Mouse (Mus musculus) embryo, embryonic 11 days (tissue): ENCODE data around the gene Aadacl3.
A peak's percentile ranks its signal among the peaks of the same experiment; 100 is the strongest.

Experiments
- DNase-seq: peaks from one replicate; pipeline ENCODE4 v3.0.0-alpha.2; 2015

The Aadacl3 gene

DNA sequence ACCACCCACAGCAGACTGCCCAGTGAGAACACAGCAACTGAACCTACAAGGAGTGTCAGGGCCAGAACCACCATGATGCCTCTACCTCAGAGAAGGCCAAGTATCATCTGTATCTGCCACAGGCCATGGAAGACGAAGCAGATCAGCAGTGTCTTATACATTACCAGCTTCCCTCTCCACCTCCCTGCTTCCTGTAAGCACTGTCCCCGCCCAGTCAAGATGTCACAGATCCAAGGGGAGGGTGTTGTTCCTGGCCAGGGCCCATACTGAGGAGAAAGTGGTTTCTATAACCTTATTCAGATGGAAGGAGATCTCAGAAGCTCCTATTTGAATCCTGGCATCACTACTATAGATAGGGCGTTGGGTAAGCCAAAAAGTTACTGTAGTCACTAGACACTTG is at the start of gene Aadacl3:
TSS of gene Aadacl3 (minus strand) at position 101 of the 400 bp plus-strand sequence.
- no peak for DNase-seq

DNA sequence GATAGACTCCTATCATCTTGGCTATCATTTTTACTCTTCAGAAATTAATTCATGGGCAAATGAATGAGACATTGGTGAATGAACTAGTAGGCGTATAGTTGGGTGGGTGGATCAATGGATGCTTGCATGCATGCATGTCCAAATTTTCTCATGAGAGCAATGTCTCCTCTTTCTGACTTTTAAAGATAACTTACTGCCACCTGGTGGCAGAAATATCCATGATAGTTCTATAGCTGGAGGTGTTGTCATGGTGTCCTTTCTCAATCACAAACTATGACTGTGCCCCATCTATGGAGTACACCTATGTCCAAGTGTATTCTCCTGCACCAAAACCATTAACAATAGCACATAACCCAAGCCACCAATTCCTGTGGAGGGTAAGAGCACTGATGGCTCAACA is 43.0 kb upstream of the Aadacl3 start:
- no peak for DNase-seq

DNA sequence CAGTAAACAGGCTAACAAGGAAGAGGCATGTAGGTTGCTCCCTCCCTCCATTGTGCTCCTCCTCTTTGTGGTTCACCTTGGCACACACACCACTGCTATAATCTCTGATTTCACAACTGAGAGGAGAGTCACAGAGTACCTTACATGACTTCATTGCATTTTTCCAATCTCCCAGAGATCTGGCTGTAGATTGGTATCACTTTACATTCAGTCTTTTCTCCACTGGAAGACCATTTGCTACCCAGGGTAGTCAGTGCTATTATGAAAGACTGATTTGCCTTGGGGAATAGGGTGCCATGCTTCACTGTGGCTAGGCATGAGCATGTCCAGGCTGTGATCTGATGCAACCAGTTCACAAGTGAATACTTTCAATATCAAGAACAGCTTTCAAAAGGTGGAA is 29.8 kb upstream of the Aadacl3 start:
- DNase-seq: no peak

DNA sequence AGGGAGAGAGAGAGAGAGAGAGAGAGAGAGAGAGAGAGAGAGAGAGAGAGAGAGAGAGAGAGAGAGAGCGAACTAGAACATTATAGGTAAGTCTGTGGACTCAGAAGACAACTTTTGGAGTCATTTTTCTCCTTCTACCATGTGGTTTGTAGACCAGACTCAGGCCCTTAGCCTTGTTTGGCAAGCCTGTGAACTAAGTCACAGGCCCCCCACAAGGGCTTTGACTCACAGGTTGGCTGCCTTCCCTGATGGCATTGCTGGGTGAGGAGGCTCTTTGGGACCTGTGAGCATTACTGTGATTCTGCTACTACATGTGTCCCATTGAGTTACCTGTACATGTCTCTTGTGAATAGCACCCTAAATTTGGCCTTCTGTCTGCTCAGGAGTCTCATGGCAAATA is 4.5 kb upstream of the Aadacl3 start:
- no peak for DNase-seq

DNA sequence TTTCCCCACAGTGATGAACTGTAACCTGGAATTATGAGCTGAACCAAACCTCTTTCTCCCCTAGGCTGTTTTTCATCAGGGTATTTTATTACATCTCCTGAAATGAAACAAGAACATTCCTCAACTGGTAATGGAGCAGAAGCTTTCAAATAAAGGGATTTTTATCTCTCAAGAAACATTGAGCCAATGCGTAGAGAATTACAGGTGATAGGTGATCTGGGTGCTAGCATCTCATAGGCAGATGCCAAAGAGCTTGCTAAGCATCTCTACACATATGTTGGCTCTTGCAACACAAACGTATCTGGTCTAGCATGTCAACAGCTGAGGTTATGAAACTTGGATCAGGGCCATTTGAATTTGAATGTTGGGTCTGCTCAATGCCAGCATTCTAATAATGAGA is 1.6 kb upstream of the Aadacl3 start:
- no peak for DNase-seq

DNA sequence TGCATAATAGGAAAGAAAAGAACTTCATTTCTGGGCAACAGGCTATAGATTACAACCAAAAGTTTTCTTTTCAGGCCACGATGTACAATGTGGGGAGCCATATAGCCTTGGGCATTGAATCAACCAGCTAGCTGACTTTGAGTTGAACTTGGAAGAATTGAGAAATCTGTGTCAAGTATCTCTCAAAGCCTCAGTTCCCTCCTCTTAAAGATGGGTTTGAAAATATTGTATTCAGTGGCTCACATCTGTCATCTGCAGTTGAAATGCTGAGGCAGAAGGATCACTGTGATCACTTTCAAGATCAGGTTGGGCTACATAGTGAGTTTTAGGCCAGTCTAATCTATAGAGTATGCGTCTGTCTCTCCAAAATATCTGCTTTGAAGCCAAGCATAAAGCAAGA is 10.3 kb downstream of the Aadacl3 start, which contains the start of gene Gm9944:
TSS of gene Gm9944 (minus strand) at position 101 of the 400 bp plus-strand sequence.
- DNase-seq: no peak

DNA sequence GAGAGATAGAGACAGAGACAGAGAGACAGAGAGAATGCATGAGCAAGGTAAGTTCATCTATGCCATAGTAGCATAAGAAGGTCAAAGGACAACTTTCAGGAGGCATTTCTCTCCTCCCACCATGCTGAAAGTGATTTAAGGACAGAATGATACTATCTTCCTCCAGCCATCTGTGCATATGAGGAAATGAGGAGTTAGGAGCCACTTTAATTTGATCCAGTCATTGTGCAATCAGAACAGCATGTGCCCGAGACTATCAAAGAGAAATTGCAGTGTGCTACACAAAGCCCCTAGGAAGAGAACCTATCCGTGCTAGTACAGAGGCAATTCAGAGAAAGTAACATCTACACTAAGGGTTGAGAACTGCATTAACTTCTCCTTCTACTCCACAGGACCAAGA is 15.0 kb downstream of the Aadacl3 start:
- DNase-seq: no peak

DNA sequence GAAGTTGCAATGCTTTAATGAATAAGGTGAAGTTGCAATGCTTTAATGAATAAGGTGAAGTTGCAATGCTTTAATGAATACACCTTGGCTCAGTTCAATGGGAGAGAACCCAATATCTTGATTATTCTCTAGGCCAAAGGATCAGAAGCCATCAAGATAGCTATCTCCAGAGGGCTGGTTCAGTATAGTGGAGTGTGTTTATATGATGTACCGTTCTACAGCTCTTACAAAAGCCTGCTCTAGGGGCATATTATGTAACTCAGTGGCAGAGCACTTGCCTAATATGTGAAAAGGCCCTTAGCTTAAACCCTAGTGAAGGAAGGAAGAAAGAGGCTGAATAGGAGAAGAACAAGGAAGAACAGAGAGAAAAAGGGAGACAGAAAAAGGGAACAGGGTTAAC is 22.0 kb downstream of the Aadacl3 start:
- no peak for DNase-seq

DNA sequence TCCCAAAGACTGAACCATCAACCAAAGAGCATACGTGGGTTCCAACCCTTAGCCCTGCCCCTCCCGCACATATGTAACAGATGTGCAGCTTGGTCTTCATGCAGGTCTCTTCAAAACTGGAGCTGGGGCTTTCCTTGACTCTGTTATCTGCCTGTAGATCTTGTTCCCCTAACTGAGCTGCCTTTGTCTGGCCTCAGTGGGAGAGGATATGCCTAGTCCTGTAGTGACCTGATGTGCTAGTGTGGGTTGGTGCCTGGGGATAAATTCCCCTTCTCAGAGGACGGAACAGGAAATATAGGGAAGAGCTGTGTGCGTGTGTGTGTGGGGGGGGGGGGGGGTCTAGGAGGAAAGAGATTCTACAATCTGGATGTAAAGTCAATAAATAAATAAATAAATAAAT is 22.5 kb downstream of the Aadacl3 start:
- DNase-seq: no peak

DNA sequence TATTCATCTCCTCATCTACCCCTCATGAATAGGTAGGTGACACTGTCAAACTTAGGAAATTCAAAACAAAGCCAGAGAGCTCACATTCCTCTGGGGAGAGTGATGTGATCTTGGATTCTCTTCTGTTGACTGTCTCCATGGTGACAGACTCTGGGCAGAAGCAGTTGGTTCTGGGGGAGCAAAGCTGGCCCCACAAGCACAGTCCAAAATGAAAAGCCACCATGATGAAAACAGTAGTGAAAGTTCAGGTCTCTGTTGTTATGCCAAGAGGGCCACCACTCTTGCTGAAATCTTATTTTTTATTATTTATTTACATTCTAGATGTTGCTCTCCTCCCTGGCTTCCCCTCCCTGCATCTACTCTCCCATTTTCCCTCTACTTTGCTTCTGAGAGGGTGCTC is 24.9 kb downstream of the Aadacl3 start, which contains the start of gene 1700012P22Rik:
TSS of gene 1700012P22Rik (minus strand) at position 101 of the 400 bp plus-strand sequence.
- DNase-seq: no peak

- no peak for DNase-seq
These were observed 30.3 kb downstream of the Aadacl3 start for GRCm38 (mm10) chr4:144433216-144433615.

DNA sequence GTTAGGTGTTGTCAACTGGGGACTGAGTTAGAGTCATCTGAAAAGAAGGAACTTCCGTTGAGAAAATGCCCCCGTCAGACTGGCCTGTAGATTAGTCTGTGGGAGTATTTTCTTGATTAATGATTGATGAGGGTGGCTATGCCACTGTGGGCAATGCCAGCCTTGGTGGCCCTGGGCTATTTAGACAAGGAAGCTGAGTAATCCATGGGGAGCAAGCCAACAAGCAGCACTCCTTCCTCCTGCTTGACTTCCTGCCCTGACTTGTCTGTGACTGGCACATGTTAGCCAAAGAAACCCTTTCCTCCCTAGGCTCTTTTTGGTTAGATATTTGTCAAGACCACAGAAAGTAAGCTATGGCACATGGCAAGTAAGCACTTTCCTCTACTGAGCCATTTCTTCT is 32.8 kb downstream of the Aadacl3 start:
- no peak for DNase-seq

GRCm38 (mm10) chr4:144428868-144429267 is 34.7 kb downstream of the Aadacl3 start:
- no peak for DNase-seq

DNA sequence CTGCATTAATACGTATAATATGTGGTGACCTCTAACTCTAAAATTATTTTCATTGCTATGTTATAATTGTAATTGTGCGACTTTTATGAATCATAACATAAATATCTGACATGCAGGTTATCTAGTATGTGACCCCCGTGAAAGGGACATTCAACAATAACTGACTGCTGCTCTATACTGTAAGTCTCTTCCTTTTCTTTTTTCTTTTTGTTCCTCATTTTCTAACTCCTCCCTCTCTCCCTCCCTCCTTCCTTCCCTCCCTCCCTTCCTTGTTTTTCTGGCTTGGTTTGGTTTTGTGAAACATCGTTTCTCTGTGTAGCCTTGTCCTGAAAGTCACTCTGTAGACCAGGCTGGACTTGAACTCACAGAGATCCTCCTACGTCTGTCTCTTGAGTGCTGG is 39.0 kb downstream of the Aadacl3 start:
- DNase-seq: no peak

DNA sequence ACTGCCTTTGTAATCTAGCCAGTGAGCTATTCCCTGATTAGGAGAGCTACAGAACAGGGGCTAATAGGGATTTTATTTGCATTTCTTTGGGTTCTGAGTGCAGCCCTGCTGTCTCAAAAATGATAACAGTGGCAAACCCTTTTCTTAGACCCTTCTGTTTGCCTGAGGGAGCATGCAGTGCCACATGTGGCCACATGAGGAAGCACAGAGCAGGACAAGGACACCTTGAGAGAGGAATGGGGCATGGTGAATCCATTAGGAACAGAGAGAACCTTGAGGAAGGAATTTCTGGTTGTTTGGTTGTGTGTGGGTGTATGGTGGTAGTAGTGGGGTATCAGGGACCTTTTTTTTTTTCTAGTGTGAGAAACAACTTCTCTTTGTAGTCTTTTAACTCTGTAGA is 42.9 kb downstream of the Aadacl3 start:
- no peak for DNase-seq

- no peak for DNase-seq
These were observed 55.3 kb downstream of the Aadacl3 start, which contains the start of gene Pramef12 for GRCm38 (mm10) chr4:144408290-144408689. Gene Pramef12, minus strand, starts transcription at chr4:144408464.

- DNase-seq: no peak
These were observed 57.3 kb downstream of the Aadacl3 start for GRCm38 (mm10) chr4:144406261-144406660.

GRCm38 (mm10) chr4:144404456-144405086 is 59.0 kb downstream of the Aadacl3 start:
- peak; percentile 72 for DNase-seq
